Mouse (Mus musculus) kidney, adult 2 months (tissue): Measurements from ENCODE around the gene Abtb2.

ENCODE experiments used
- CTCF ChIP-seq: fragments of 200-500 bp; conservative IDR thresholded peaks from 2 replicates; pipeline ENCODE4 v1.5.1; 2011; ENCODE audit warnings: low read depth, mild to moderate bottlenecking, control low read depth, low read length, moderate library complexity, mixed read lengths; ENCODE audit not compliant: insufficient read depth, insufficient read length
- POLR2A ChIP-seq: fragments of 200-500 bp; IDR thresholded peaks from one replicate; pipeline ENCODE4 v1.6.1; 2011; ENCODE audit warnings: low read depth, low read length, control low read depth

DNA sequence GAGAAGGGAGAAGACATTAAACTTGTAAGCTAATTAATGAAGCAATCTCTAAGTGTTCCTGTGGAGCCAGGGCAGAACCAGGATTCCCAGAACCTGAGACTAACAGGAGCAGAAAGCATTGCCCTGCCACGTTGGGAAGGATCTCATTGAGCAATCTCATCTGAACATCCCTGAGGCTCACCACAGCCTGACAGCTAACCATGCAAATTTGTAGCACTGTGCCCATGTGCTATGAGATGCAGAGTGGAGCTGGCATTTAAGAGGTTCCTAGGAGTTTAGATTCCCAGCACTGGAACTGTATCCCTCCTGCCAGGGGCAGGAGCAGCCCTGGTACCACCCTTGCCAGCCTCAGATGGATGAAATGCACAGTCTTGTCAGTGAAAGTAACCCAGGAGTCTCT lies 95.6 kb downstream of the Abtb2 start:
- TF ChIP-seq CTCF (no peak), POLR2A (no peak)
